Mouse (Mus musculus) midbrain, embryonic 11.5 days (tissue): ENCODE data around the gene Akr1e1. TPM values are rescaled to one million over a fixed set of nuclear protein-coding genes. Genes with fewer than 3 reads are reported as not detected.

Experiments used
- ATAC-seq: fragments of 200-750 bp; cut with Nextera tagmentation; 2 replicates; pipeline ENCODE4 v1.8.0; 2017; ENCODE audit warnings: moderate TSS enrichment, moderate library complexity; ENCODE audit not compliant: low FRiP score
- DNase-seq: peaks from one replicate; pipeline ENCODE4 v3.0.0; 2015; ENCODE audit warnings: low spot score; ENCODE audit errors: missing footprints
- H3K27ac ChIP-seq: fragments of 300-500 bp; sonication (generic); 2 replicates; pipeline ENCODE4 v1.5.1; 2014; ENCODE audit warnings: low read depth, low read length
- H3K27me3 ChIP-seq: fragments of 300-500 bp; sonication (generic); 2 replicates; pipeline ENCODE4 v1.6.1; 2014; ENCODE audit warnings: mild to moderate bottlenecking, low read length, moderate library complexity, mixed read lengths; ENCODE audit not compliant: control insufficient read depth, insufficient read depth
- H3K36me3 ChIP-seq: fragments of 300-500 bp; sonication (generic); 2 replicates; pipeline ENCODE4 v1.6.1; 2014; ENCODE audit warnings: mild to moderate bottlenecking, low read length, moderate library complexity, mixed read lengths; ENCODE audit not compliant: control insufficient read depth, insufficient read depth
- H3K4me1 ChIP-seq: fragments of 300-500 bp; sonication (generic); 2 replicates; pipeline ENCODE4 v1.6.1; 2014; ENCODE audit warnings: low read length; ENCODE audit not compliant: control insufficient read depth, insufficient read depth
- H3K4me2 ChIP-seq: fragments of 300-500 bp; sonication (generic); 2 replicates; pipeline ENCODE4 v1.6.1; 2014; ENCODE audit warnings: mild to moderate bottlenecking, moderate library complexity
- H3K4me3 ChIP-seq: fragments of 300-500 bp; sonication (generic); 2 replicates; pipeline ENCODE4 v1.5.1; 2014; ENCODE audit warnings: low read depth, low read length
- H3K9ac ChIP-seq: fragments of 300-500 bp; sonication (generic); 2 replicates; pipeline ENCODE4 v1.6.1; 2014; ENCODE audit warnings: low read length
- H3K9me3 ChIP-seq: fragments of 300-500 bp; sonication (generic); 2 replicates; pipeline ENCODE4 v1.6.1; 2016; ENCODE audit warnings: low read length; ENCODE audit not compliant: control insufficient read depth
- WGBS: fragments of 180-500 bp; shearing (Covaris S2); extraction: QIAGEN DNeasy Blood & Tissue Kit; methylation state at CpG from one replicate; pipeline ENCODE4 v1.1.7; 2014; 5-methylcytosine and 5-hydroxymethylcytosine counted together
- polyA plus RNA-seq: library from polyadenylated mRNA; unstranded; fragments of >200 nt; fragmentation: Nextera tagmentation; extraction: Ambion mirVana; gene quantifications from 2 replicates; pipeline ENCODE4 v1.2.1, GENCODE M21; 2014

Gene Akr1e1
- polyA plus RNA-seq, 1 experiment from 2014 or later: 55.1 TPM

- H3K4me2 ChIP-seq: no peak overlapping the region
- 94% methylated on average over 1 of the region's 1 CpGs for WGBS
- no peaks in the 10 kb centered on the region for H3K36me3 ChIP-seq
- H3K9ac ChIP-seq: no peak overlapping the region
- no peak overlapping the region for H3K4me3 ChIP-seq
- H3K27ac ChIP-seq: no peak overlapping the region
- no peaks in the 10 kb centered on the region for H3K4me1 ChIP-seq
- DNase-seq (no peak), ATAC-seq (no peak)
- no peaks in the 10 kb centered on the region for H3K9me3 ChIP-seq
- H3K27me3 ChIP-seq: no peaks in the 10 kb centered on the region
These were observed 32.1 kb downstream of the Akr1e1 start for GRCm38 (mm10) chr13:4576921-4577320.

- Histone ChIP-seq H3K27me3 (no peaks in the 10 kb centered on the region), H3K4me2 (no peak within 1 kb of the TSS), H3K27ac (no peak within 1 kb of the TSS), H3K4me1 (no peaks in the 10 kb centered on the region), H3K9ac (no peak within 1 kb of the TSS), H3K36me3 (no peaks in the 10 kb centered on the region), H3K9me3 (no peaks in the 10 kb centered on the region), H3K4me3 (no peak within 1 kb of the TSS)
- DNase-seq: no peak
- 83% methylated on average over 1 of the region's 1 CpGs for WGBS
- no peak for ATAC-seq
These were observed 35.1 kb downstream of the Akr1e1 start, which contains the start of gene Akr1c21 for GRCm38 (mm10) chr13:4573871-4574270. Akr1c21 (plus strand) TSS chr13:4574075.

- DNase-seq: no peak
- no peaks in the 10 kb centered on the region for H3K9me3 ChIP-seq
- ATAC-seq: no peak
- H3K27me3 ChIP-seq: no peaks in the 10 kb centered on the region
- H3K4me1 ChIP-seq: no peaks in the 10 kb centered on the region
- H3K9ac ChIP-seq: no peak overlapping the region
- no peak overlapping the region for H3K27ac ChIP-seq
- H3K36me3 ChIP-seq: no peaks in the 10 kb centered on the region
- no peak overlapping the region for H3K4me2 ChIP-seq
- 88% methylated on average over 2 of the region's 2 CpGs for WGBS
- H3K4me3 ChIP-seq: no peak overlapping the region
These were observed 43.0 kb downstream of the Akr1e1 start for GRCm38 (mm10) chr13:4565996-4566395.

GRCm38 (mm10) chr13:4560500-4560899 lies 48.5 kb downstream of the Akr1e1 start:
- Histone ChIP-seq H3K4me3 (no peak overlapping the region), H3K9me3 (no peaks in the 10 kb centered on the region), H3K27me3 (no peaks in the 10 kb centered on the region), H3K4me2 (no peak overlapping the region), H3K9ac (no peak overlapping the region), H3K27ac (no peak overlapping the region), H3K4me1 (no peaks in the 10 kb centered on the region), H3K36me3 (no peaks in the 10 kb centered on the region)
- ATAC-seq (no peak), DNase-seq (no peak)

- Histone ChIP-seq H3K36me3 (no peaks in the 10 kb centered on the region), H3K4me1 (no peaks in the 10 kb centered on the region), H3K4me2 (no peak overlapping the region), H3K27me3 (no peaks in the 10 kb centered on the region), H3K27ac (no peak overlapping the region), H3K9ac (no peak overlapping the region), H3K9me3 (no peaks in the 10 kb centered on the region), H3K4me3 (no peak overlapping the region)
- ATAC-seq: no peak
- WGBS: 69% methylated on average over 1 of the region's 1 CpGs
- DNase-seq: no peak
These were observed 49.8 kb downstream of the Akr1e1 start for GRCm38 (mm10) chr13:4559143-4559542.

Other genes starting within 250 kb of the Akr1e1 start
- not detected in 2 replicates for gene Akr1c6, start 174.9 kb downstream of the Akr1e1 start, polyA plus RNA-seq
- gene Akr1c20, start 85.8 kb downstream of the Akr1e1 start, polyA plus RNA-seq: not detected in 2 replicates
- gene Akr1c21, start 35.1 kb downstream of the Akr1e1 start, polyA plus RNA-seq: not detected in 2 replicates